In the genomic region with DNA sequence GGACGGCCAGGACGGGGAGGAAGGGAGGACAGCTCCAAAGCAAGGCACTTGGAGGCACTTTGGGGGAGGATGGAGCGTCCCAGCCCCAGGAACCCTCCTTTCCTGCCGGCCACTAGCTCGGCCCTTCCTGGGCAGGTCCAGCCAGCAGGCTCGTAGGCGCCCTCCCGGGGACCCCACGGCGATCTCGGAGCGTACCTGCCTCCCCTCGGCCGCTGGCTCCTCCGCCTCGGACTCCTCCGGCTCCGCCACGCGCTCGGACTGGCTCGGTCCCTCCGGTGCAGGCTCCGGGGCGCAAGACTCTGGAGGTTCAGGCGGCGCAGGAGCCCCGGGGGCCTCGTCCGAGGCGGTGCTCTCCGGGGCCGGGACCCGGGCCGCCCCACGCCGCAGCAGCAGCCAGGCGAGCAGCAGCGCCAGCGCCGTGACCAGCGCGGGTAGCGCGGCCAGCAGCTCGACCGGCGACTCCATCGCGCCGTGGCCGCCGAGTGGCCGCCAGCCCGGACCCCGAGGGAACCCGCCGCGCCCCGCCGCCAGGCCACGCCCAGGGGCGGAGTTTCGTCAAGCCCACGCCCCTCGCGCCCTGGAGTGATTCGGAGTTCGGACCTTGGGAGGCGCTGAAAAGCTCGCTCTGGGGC, we compare ENCODE assay signal across 8 mouse cellular contexts. TPM values are rescaled to one million over a fixed set of nuclear protein-coding genes. Genes with fewer than 3 reads are reported as not detected.
DNase-seq lines count a peak whose midpoint lies in the region; ATAC-seq lines count a peak whose summit lies in the region.

A gene (minus strand): TSS at position 513 of the 632 bp plus-strand sequence.

- H3K27me3 ChIP-seq in liver, embryonic 13.5 days = peaks cover 32% of the 10 kb centered on the region

- ATAC-seq in liver, embryonic 13.5 days (ENCODE audit: low read depth) = peak; percentile 61

- H3K9me3 ChIP-seq in liver, embryonic 13.5 days (replicated peaks) = no peaks in the 10 kb centered on the region

- WGBS in liver, embryonic 13.5 days (ENCODE audit: insufficient replicate concordance) = 1% methylated on average over 69 of the region's 71 CpGs

- peak within 1 kb of the TSS; percentile 63 for H3K4me3 ChIP-seq in liver, embryonic 13.5 days (replicated peaks)

- H3K4me2 ChIP-seq in liver, embryonic 13.5 days = peak within 1 kb of the TSS; percentile 82

- H3K27ac ChIP-seq in liver, embryonic 13.5 days = no peak within 1 kb of the TSS

- peaks cover 19% of the 10 kb centered on the region for H3K4me1 ChIP-seq in liver, embryonic 13.5 days (replicated peaks)

- DNase-seq in right cerebral cortex, postnatal 10 days (ENCODE audit: low spot score in 2 of 2) = peak; percentile 64 to 81
- no peak for DNase-seq in right cerebral cortex, postnatal 36 days (ENCODE audit: low spot score in 2 of 2)
- DNase-seq in embryo, embryonic 9.5 days (ENCODE audit: extremely low spot score) = peak; percentile 89
- peak; percentile 85 to 88 for DNase-seq in heart, adult 9 months (ENCODE audit: low spot score in 2 of 2)
- DNase-seq in kidney, adult 9 months = peak; percentile 77
- peak; percentile 67 for DNase-seq in liver, embryonic 13.5 days
- peak; percentile 85 for DNase-seq in neural tube, embryonic 10.5 days (ENCODE audit: extremely low spot score, low spot score)
- peak; percentile 27 for DNase-seq in thymus, postnatal 0 days (ENCODE audit: low spot score)

- peaks cover 1% of the 10 kb centered on the region; the same call in 1 of the 2 replicates for H3K36me3 ChIP-seq in liver, embryonic 13.5 days

- H3K9ac ChIP-seq in liver, embryonic 13.5 days = peak within 1 kb of the TSS; percentile 73

RNA-seq across cellular contexts. Expression of the gene that starts here (rescaled TPM):
- 2.0 and 2.5 TPM in 2 replicates for polyA plus RNA-seq in liver, embryonic 13.5 days (2015; fragmentation: Nextera tagmentation; extraction: Ambion mirVana)
- 4.8 and 5.0 TPM in 2 replicates for polyA plus RNA-seq in thymus, postnatal 0 days (2015; fragmentation: Nextera tagmentation; extraction: Ambion mirVana)

Comparison
In these comparisons a context has a peak if more than half of its experiments do, and no peak if none do; other contexts are left out.
1. DNase-seq: peak in right cerebral cortex, postnatal 10 days (2 of 2), embryo, embryonic 9.5 days (single experiment), heart, adult 9 months (2 of 2), kidney, adult 9 months (single experiment), liver, embryonic 13.5 days (single experiment), neural tube, embryonic 10.5 days (single experiment) and thymus, postnatal 0 days (single experiment); none in right cerebral cortex, postnatal 36 days (0 of 2).